Mouse (Mus musculus) liver, adult 2 months (tissue): ENCODE data around the gene Scaf1. TPM values are rescaled to one million over a fixed set of nuclear protein-coding genes. Genes with fewer than 3 reads are reported as not detected.
"Not testable (repeated sequence)": the region's sequence is repeated elsewhere in the genome, so short reads cannot be mapped to it uniquely, and the experiment has no call there.

ENCODE experiments used
- DNase-seq: peaks from one replicate; pipeline ENCODE4 v3.0.0-alpha.2; 2011; ENCODE audit warnings: low read depth, low spot score; ENCODE audit errors: extremely low read depth
- H3K27ac ChIP-seq: fragments of 200-500 bp; replicated peaks from 2 replicates; pipeline ENCODE4 v1.5.1; 2012; ENCODE audit warnings: low read depth, mild to moderate bottlenecking, control low read depth, inconsistent platforms, low read length; ENCODE audit not compliant: insufficient read depth
- H3K27me3 ChIP-seq: fragments of 200-500 bp; 2 replicates; pipeline ENCODE4 v1.6.1; 2012; ENCODE audit warnings: mild to moderate bottlenecking, moderate library complexity, low read length, inconsistent platforms; ENCODE audit not compliant: control insufficient read depth, insufficient read depth
- H3K36me3 ChIP-seq: fragments of 200-500 bp; 2 replicates; pipeline ENCODE4 v1.6.1; 2012; ENCODE audit warnings: low read length, inconsistent platforms; ENCODE audit not compliant: control insufficient read depth, insufficient read depth
- H3K4me1 ChIP-seq: fragments of 200-500 bp; 2 replicates; pipeline ENCODE4 v1.6.1; 2011; ENCODE audit warnings: low read length; ENCODE audit not compliant: control insufficient read depth, insufficient read depth
- H3K4me3 ChIP-seq: fragments of 200-500 bp; 2 replicates; pipeline ENCODE4 v1.5.1; 2011; ENCODE audit warnings: low read depth, mild to moderate bottlenecking, control low read depth, low read length, moderate library complexity; ENCODE audit not compliant: insufficient read depth
- H3K79me2 ChIP-seq: fragments of 200-500 bp; 2 replicates; pipeline ENCODE4 v1.6.1; 2012; ENCODE audit warnings: inconsistent platforms, mild to moderate bottlenecking, low read length, moderate library complexity; ENCODE audit not compliant: control insufficient read depth, insufficient read depth
- H3K9ac ChIP-seq: fragments of 200-500 bp; 2 replicates; pipeline ENCODE4 v1.6.1; 2012; ENCODE audit warnings: low read depth, mild to moderate bottlenecking, control low read depth, inconsistent platforms, low read length
- CTCF ChIP-seq: fragments of 200-500 bp; IDR thresholded peaks from 2 replicates; pipeline ENCODE4 v1.5.1; 2011; ENCODE audit warnings: low read depth, low read length, control low read depth
- POLR2A ChIP-seq: fragments of 200-500 bp; IDR thresholded peaks from 2 replicates; pipeline ENCODE4 v1.6.1; 2011; ENCODE audit warnings: low read length, control low read depth; ENCODE audit not compliant: insufficient read depth; ENCODE audit errors: extremely low read depth
- WGBS: fragments of 180-500 bp; shearing (Covaris S2); methylation state at CpG from one replicate; pipeline ENCODE4 v1.1.7; 2018; 5-methylcytosine and 5-hydroxymethylcytosine counted together
- polyA plus RNA-seq: library from polyadenylated mRNA; depleted of rRNA; stranded (reverse); fragments of >200 nt; gene quantifications from 2 replicates; pipeline ENCODE4 v1.2.3, GENCODE M21; 2012
- total RNA-seq: library from RNA; depleted of rRNA; stranded (reverse); fragments of >200 nt; gene quantifications from 2 replicates; pipeline ENCODE4 v1.2.3, GENCODE M21; 2014

Gene Scaf1
- total and polyA plus RNA-seq, 2 experiments: 4.4 to 31.8 TPM

DNA sequence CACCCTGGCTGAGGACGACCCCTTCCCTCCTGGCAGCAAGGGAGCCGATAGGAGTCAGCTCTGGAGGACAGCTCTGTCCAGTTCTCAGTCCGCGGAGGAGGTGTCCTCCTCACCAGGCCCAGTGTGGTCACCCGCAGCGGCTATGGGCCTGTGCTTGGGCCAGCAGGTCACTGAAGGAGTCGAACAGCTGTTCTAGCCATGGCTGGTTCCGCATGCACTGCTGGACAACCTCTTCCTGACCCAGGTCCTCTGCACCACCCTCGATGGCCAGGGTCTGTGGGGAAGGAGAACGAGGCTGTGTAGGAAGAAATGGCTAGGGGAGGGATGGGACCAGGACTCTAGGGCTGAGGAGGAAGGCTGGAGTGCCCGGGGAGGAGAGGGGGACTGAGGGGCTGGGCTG is 12.2 kb upstream of the Scaf1 start:
- no peak for TF ChIP-seq CTCF
- no peak for TF ChIP-seq POLR2A
- Histone ChIP-seq H3K79me2 (no peaks in the 10 kb centered on the region), H3K27ac (no peak overlapping the region), H3K4me3 (no peak overlapping the region), H3K9ac (no peak overlapping the region), H3K4me1 (peaks cover 7% of the 10 kb centered on the region), H3K27me3 (no peaks in the 10 kb centered on the region), H3K36me3 (peaks cover 13% of the 10 kb centered on the region; the same call in 1 of the 2 replicates)
- 90% methylated on average over 11 of the region's 11 CpGs for WGBS
- no peak for DNase-seq

DNA sequence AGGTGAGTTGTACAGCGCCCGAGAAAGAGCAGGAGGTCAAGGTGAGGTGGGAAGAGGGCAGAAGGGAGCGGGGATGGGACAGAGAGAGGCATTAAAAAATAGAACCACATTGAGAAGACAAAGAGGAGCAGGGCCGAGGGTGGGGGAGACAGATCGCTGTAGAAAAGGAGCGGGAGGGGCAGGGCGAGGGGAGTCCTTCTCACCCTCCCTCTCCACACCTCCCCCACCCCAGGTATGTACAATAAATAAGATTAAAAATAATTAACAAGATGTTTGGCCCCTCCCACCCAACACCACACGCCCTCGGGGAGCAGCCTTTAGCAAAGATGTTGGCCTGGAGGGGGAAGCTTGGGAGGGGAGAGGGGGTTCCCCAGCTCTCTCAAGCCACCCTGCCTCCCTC is 11.6 kb upstream of the Scaf1 start:
- DNase-seq: no peak
- Histone ChIP-seq H3K27me3 (no peaks in the 10 kb centered on the region), H3K36me3 (peaks cover 10% of the 10 kb centered on the region; the same call in 1 of the 2 replicates), H3K4me1 (peaks cover 7% of the 10 kb centered on the region), H3K79me2 (no peaks in the 10 kb centered on the region), H3K9ac (no peak overlapping the region), H3K27ac (no peak overlapping the region), H3K4me3 (no peak overlapping the region)
- TF ChIP-seq CTCF (no peak), POLR2A (no peak)
- WGBS: 88% methylated on average over 9 of the region's 9 CpGs

DNA sequence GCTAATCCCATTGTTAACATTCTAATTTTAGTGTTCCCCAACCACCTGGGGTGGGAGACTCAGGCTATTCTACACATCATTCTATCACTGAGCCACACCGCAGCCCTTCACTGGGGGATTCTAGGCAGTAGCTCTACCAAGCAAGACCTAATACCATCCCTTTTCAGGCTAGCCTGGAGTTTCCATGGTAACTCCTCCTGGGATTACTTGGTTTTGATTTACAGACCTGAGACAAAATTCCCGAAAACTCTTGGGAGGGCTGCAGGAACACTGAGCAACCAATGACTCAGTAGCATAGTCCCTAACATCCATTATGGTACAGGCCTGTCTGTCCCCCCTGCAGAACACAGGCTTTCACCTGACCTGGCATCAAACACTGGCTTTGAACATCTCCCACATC is 10.1 kb upstream of the Scaf1 start:
- Histone ChIP-seq H3K36me3 (peaks cover 7% of the 10 kb centered on the region; the same call in 1 of the 2 replicates), H3K27me3 (no peaks in the 10 kb centered on the region), H3K79me2 (no peaks in the 10 kb centered on the region), H3K4me3 (no peak overlapping the region), H3K9ac (no peak overlapping the region), H3K27ac (peak overlapping the region; percentile 11; the same call in 1 of the 2 replicates), H3K4me1 (peaks cover 7% of the 10 kb centered on the region)
- TF ChIP-seq CTCF (no peak), POLR2A (no peak)
- no peak for DNase-seq
- 89% methylated on average over 2 of the region's 2 CpGs for WGBS

DNA sequence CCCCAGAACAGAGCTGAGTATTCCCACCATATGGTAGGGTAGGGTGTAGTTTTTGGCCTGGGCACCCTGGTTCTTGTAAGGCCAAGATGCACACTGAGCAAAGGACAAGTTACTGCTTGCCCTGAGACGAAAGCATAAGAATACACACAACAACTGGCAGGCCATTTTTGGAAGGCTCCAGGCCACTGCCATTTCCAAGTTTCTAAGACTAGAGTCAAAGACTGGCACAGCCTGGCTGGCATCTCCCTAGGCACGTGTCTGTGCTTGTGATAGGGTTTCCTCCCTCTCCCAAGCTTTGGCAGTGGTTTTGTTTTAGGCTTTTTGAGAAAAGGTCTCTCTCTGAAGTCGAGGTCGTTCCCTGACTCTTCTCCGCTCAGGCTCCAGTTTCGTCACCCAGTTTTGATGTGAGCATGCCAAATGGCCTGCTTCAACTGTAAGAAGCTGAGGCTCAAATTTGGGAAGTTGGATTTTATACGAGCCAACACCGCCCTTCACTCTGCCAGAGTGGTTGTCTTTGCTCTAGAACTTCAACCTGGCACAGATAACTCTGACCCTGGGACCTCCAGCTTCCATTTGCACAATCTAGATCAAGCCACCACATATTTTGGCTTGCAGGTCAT is 9.5 kb upstream of the Scaf1 start:
- DNase-seq: peak; percentile 94
- Histone ChIP-seq H3K4me1 (peaks cover 7% of the 10 kb centered on the region), H3K79me2 (no peaks in the 10 kb centered on the region), H3K4me3 (no peak overlapping the region), H3K9ac (no peak overlapping the region), H3K27me3 (no peaks in the 10 kb centered on the region), H3K36me3 (peaks cover 4% of the 10 kb centered on the region; the same call in 1 of the 2 replicates), H3K27ac (peak overlapping the region; percentile 42)
- WGBS: 18% methylated on average over 8 of the region's 8 CpGs
- TF ChIP-seq POLR2A (no peak), CTCF (no peak)

DNA sequence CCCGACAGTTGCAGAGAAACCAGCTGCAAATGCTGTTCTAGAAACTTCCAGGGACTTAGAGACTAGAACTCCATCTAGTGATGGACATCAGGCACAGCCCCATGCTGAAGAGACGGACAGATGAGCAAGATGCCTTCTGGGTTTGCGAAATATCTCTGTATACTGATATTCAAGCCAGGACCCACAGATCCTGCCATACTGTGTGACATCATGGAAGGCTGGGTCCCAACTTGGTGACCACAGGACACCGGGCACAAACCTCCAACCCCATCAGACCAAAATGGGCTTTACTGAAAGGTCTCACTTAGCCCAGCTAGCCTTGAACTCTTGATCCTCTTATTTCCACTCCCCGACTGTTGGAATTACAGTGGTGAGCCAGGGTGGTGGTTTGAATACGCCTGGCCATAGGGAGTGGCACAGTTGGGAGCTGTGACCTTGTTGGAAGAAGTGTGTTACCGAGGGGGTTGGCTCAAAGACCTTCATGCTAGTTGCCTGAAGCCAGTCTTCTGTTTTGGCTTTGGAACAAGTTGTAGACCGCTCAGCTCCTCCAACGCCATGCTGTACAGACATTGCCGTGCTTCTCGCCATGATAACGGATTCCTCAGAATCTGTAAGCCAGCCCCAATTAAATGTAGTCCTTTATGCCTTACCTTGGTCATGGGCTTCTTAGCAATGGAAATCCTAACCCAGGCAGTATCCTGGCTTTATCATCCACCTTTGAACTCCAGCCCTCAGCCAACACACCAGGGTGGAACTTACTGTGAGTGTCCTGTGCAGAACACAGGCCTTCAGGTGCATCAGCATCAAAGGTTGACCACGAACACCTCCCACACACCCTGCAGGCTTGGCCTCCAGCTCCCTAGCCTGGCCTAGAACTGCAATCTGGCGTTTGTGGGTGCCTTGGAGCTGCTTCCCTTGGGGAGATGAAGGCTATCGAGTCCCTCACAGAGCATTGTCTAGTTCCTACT is 8.4 kb upstream of the Scaf1 start:
- H3K36me3 ChIP-seq: peaks cover 2% of the 10 kb centered on the region; the same call in 1 of the 2 replicates
- H3K9ac ChIP-seq: no peak overlapping the region
- TF ChIP-seq CTCF (no peak), POLR2A (no peak)
- 73% methylated on average over 15 of the region's 15 CpGs for WGBS
- H3K27me3 ChIP-seq: no peaks in the 10 kb centered on the region
- no peaks in the 10 kb centered on the region for H3K79me2 ChIP-seq
- no peak overlapping the region for H3K27ac ChIP-seq
- DNase-seq: peak; percentile 66
- no peak overlapping the region for H3K4me3 ChIP-seq
- H3K4me1 ChIP-seq: peaks cover 7% of the 10 kb centered on the region

DNA sequence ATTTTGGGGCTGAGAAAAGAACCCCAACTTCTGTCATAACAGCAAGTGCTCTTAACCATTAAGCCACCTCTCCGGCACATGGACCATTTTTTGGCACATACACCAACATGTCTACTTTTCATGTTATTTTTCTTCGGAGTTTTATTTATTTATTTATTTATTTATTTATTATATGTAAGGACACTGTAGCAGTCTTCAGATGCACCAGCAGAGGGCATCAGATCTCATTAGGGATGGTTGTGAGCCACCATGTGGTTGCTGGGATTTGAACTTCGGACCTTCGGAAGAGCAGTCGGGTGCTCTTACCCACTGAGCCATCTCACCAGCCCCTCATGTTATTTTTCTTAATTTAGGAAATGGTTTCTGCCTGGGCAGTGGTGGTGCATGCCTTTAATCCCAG is 7.5 kb upstream of the Scaf1 start:
- DNase-seq, H3K27ac ChIP-seq, H3K79me2 ChIP-seq, H3K36me3 ChIP-seq, H3K4me1 ChIP-seq, H3K9ac ChIP-seq, H3K27me3 ChIP-seq, H3K4me3 ChIP-seq: not testable (repeated sequence)
- TF ChIP-seq CTCF: 0 out of 2 replicates have a peak, but pooled peaks have one; percentile 22
- WGBS: 58% methylated on average over 5 of the region's 5 CpGs
